Mouse (Mus musculus): Measurements from ENCODE around the gene Alpl. TPM values are rescaled to one million over a fixed set of nuclear protein-coding genes. Genes with fewer than 3 reads are reported as not detected.

Gene Alpl
- 20.3 and 20.7 TPM in 2 replicates for polyA plus RNA-seq (2016; fragmentation: Nextera tagmentation; extraction: Ambion mirVana)

DNA sequence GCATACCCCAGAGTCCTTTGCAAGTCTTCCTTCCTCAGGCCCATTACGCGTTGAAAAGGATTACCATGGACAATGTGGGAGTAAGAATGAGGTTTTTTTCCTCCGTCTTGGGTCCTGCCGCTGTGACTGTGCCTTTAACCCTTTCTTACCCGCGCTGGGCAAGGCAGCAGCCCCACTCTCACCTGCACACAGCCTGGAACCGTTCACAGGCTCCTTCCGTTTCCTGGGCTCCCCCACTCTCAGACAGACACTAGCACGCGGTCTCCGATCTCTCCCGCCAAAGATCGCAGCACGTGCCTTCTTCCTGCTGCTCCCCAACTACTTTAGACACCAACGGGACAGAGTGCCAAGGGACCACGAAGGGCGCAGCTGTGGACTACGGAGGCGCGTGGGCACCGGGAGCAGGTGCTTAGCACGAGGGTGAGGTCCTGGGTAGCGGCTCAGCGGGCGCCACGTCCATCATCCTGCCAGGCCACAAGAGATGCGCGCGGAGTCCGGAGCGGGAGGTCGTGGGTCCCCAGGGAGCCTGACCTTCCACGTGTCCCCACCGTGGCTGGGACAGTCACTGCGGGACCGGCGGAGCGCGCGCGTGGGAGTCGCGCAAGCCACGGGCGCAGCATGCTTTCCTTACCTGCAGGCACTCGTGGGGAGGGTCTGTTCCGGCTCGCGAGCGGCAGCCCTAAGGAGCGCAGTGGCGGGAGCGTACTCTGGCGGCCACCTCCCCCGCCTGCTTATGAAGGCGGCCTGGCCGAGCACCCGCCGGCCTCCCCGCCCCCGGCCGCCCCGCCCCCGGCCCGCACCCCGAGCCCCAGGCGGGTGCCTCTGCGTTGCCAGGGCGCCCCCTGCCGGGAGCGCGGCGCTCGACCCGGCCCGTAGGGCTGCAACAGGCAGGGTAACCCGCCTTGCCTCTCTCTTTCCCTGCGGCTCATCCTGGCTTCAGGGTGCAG is at the start of gene Alpl:
Alpl (minus strand) TSS at position 774 of the 947 bp plus-strand sequence.
- 1% methylated on average over 78 of the region's 78 CpGs for WGBS
- Histone ChIP-seq H3K4me3 (peak within 1 kb of the TSS; percentile 62), H3K27ac (peak within 1 kb of the TSS; percentile 84), H3K36me3 (replicated peaks) (no peaks in the 10 kb centered on the region), H3K27me3 (ENCODE audit: poor library complexity, severe bottlenecking) (peaks cover 67% of the 10 kb centered on the region), H3K4me1 (peaks cover 69% of the 10 kb centered on the region), H3K9me3 (no peaks in the 10 kb centered on the region)
- peak; percentile 67 for DNase-seq (ENCODE audit: extremely low spot score, low spot score)

DNA sequence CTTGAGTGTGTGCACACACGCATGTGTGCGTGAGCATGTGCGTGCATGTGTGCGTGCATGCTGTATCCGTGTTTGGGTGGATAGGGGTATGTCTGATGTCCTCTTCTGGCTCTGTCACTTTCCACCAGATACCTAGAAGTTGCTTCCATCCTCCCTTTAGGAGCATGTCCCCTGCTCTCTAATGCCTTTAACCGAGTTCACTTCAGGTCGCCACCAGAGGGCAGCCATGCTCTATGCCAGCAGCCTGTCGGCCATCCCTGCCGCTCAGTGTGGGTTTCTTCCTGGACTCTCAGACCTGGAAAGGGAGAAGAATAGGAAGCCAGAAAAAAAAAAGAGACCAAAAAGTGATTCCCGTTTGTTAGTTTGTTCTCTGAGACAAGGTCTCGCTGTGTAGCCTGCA is 48.5 kb upstream of the Alpl start:
- Histone ChIP-seq H3K4me3 (no peak overlapping the region), H3K9me3 (no peaks in the 10 kb centered on the region; the same call in 1 of the 2 replicates), H3K27me3 (ENCODE audit: poor library complexity, severe bottlenecking) (no peaks in the 10 kb centered on the region), H3K4me1 (no peaks in the 10 kb centered on the region), H3K27ac (no peak overlapping the region), H3K36me3 (replicated peaks) (no peaks in the 10 kb centered on the region)
- 20% methylated on average over 11 of the region's 11 CpGs for WGBS
- peak; percentile 83 for DNase-seq (ENCODE audit: extremely low spot score, low spot score)

DNA sequence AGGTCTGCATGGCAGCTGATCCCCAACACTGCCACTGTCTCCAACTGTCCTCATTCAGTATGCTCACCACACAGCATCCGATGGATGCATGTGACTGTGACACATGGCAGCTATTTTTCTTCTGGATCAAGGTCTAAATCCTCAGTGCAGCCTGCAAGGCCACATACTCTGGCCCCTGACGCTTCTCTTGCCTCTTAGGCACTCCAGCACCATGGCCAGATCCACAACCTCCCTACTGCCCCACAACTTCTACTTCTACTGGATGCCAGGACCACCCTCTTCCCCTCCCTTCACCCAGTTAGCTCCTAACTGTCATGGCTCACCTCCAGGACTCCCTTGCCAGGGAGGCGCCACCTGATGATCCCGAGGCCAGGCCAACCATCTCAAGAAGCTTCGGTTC is 43.3 kb upstream of the Alpl start:
- H3K27ac ChIP-seq, result no peak overlapping the region
- no peaks in the 10 kb centered on the region for H3K9me3 ChIP-seq
- H3K4me1 ChIP-seq, result peaks cover 9% of the 10 kb centered on the region
- peaks cover 12% of the 10 kb centered on the region for H3K27me3 ChIP-seq (ENCODE audit: poor library complexity, severe bottlenecking)
- DNase-seq (ENCODE audit: extremely low spot score, low spot score), result no peak
- WGBS, result 80% methylated on average over 5 of the region's 5 CpGs
- no peak overlapping the region for H3K4me3 ChIP-seq
- no peaks in the 10 kb centered on the region for H3K36me3 ChIP-seq (replicated peaks)

DNA sequence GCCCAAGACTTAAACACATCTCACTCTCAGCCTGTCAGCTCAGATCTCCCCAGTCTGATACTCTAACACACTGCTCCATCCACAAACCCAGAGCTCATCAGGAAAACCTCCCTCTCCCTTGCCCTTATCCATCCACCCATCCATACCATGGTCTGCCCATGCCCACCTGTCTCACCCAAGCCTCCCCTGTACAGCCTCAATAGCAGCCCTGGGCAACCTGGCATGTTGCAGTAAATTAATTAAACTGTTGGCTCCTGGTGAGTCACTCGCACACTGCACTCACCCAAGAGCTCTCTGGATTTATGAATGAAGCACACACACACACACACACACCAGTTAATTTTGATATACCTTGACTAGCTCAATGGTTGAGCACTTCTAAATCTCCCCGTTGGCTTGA is 42.6 kb upstream of the Alpl start:
- H3K9me3 ChIP-seq, result no peaks in the 10 kb centered on the region
- peaks cover 9% of the 10 kb centered on the region for H3K4me1 ChIP-seq
- WGBS, result 96% methylated on average over 2 of the region's 2 CpGs
- no peaks in the 10 kb centered on the region for H3K36me3 ChIP-seq (replicated peaks)
- peaks cover 12% of the 10 kb centered on the region for H3K27me3 ChIP-seq (ENCODE audit: poor library complexity, severe bottlenecking)
- H3K27ac ChIP-seq, result no peak overlapping the region
- no peak for DNase-seq (ENCODE audit: extremely low spot score, low spot score)
- H3K4me3 ChIP-seq, result no peak overlapping the region

DNA sequence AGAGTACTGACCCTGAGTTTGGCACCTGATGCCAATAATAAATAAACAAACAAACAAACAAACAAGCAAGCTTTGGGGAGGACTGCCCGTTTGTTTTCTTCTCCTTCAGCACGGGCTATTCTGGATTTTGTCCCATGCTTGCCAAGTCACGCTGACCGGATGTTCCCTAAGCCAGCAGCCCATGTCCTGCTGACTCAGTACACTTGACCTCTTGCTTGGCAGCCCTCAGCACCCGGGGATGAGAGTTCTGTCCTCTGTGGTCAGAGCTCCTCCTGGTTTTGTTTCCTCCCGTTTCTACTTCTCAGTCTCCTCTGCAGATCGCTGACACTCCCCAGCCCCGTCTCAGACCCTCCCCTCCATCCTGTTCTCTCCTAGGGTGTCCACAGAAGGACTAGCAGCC is 41.6 kb upstream of the Alpl start:
- Histone ChIP-seq H3K36me3 (replicated peaks) (no peaks in the 10 kb centered on the region), H3K27ac (no peak overlapping the region), H3K4me1 (peaks cover 12% of the 10 kb centered on the region), H3K9me3 (no peaks in the 10 kb centered on the region), H3K4me3 (no peak overlapping the region), H3K27me3 (ENCODE audit: poor library complexity, severe bottlenecking) (peaks cover 12% of the 10 kb centered on the region)
- WGBS, result 84% methylated on average over 8 of the region's 8 CpGs
- DNase-seq (ENCODE audit: extremely low spot score, low spot score), result no peak

DNA sequence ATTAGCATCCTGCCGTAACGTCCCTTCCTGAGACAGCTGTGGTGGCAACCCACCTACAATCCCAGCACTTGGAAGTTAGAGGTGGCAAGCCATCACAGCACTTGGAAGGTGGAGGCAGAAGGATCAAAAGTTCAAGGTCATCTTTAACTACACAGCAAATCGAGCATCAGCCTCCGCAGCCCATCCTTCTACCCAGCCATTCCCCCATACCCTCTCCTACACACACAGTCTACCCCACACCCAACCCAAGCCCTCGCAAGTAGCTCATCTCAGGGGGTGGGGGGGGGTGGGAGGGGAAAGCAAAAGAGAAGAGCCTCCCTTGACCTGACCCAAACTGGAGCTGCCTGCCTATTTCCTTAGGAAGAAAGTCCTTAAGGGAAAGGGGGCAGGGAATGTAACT is 40.6 kb upstream of the Alpl start:
- no peak for DNase-seq (ENCODE audit: extremely low spot score, low spot score)
- H3K27ac ChIP-seq, result no peak overlapping the region
- no peaks in the 10 kb centered on the region for H3K9me3 ChIP-seq
- no peak overlapping the region for H3K4me3 ChIP-seq
- peaks cover 12% of the 10 kb centered on the region for H3K27me3 ChIP-seq (ENCODE audit: poor library complexity, severe bottlenecking)
- peaks cover 16% of the 10 kb centered on the region for H3K4me1 ChIP-seq
- WGBS, result 90% methylated on average over 5 of the region's 5 CpGs
- no peaks in the 10 kb centered on the region for H3K36me3 ChIP-seq (replicated peaks)

DNA sequence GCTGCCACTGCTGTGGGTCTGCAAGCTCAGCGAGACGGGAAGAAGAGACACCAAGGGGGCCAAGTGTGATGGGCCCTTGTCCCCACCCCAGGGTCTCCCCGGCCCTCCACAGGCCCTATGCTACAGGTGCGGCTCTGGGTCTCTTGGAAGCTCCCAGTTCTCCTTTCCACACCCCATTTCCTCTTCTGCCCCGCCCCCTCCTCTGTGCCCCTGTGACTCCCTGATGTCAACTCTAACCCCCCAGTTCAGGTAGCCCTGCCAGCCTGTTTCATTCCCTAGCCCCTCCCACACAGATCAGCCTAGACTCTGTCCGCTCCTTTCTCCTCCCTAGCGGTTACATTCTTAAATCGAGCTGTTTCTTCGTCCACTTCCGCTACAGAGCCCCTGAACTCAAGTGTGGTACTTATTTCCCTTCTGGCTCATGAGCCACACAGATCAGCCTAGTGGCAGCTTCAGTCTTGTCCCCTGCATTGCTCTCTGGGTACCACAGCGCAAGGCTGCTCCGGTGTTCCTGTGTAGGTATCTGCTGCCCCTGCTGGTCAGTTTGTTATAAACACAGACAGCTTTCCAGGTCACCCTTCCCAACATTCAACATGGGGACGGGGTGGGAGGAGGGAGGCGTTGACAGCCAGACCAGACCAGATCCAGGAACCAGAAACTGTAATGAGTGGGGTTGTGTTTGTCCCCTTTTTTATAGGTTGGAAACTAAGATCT is 39.6 kb upstream of the Alpl start:
- H3K9me3 ChIP-seq, result no peaks in the 10 kb centered on the region
- no peak overlapping the region for H3K27ac ChIP-seq
- 14% methylated on average over 14 of the region's 14 CpGs for WGBS
- H3K27me3 ChIP-seq (ENCODE audit: poor library complexity, severe bottlenecking), result peaks cover 16% of the 10 kb centered on the region
- no peaks in the 10 kb centered on the region for H3K36me3 ChIP-seq (replicated peaks)
- peaks cover 16% of the 10 kb centered on the region for H3K4me1 ChIP-seq
- DNase-seq (ENCODE audit: extremely low spot score, low spot score), result peak; percentile 77
- H3K4me3 ChIP-seq, result peak overlapping the region; percentile 12; the same call in 1 of the 2 replicates

DNA sequence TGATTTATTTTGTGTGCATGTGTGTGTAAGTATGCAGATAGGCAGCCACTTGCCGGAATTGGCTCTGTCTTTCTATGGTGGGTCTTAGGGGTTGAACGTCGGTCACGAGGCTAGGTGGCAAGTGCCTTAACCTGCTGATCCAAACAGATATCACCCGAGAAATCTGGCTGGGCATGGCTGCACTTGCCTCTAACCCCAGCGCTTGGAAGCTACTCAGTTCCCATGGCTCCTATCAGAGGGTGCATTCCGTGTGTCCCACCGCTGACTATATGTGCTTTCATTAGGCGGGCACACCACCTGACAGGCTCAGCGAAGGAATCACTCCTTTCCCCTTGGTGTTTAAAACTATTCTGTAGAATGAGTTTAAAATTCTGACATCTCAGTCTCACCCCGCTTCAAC is 35.4 kb upstream of the Alpl start:
- no peak for DNase-seq (ENCODE audit: extremely low spot score, low spot score)
- peaks cover 40% of the 10 kb centered on the region for H3K27me3 ChIP-seq (ENCODE audit: poor library complexity, severe bottlenecking)
- H3K36me3 ChIP-seq (replicated peaks), result no peaks in the 10 kb centered on the region
- no peak overlapping the region for H3K27ac ChIP-seq
- H3K4me1 ChIP-seq, result peaks cover 29% of the 10 kb centered on the region
- no peaks in the 10 kb centered on the region for H3K9me3 ChIP-seq
- WGBS, result 84% methylated on average over 11 of the region's 11 CpGs
- H3K4me3 ChIP-seq, result no peak overlapping the region

DNA sequence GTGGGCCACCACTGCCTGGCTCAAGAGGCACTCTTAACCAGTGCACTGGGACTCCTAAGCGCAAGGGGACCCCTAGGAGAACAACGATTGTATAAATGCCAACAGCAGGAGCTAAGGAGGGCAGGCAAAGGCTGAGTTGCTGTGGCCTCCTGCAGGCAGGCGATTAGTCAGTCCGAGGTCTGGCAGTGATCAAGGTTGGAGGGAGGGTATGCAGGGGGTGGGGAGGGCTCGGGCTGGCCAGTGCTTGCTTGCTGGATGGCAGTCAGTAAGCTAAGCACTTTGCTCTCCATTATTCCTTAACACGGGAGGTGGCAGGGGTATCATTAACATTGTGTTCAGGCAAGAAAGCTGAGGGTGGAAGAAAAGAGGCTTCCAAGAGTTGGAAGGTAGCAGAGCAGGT is 34.2 kb upstream of the Alpl start:
- Histone ChIP-seq H3K4me1 (peaks cover 22% of the 10 kb centered on the region), H3K27ac (no peak overlapping the region), H3K9me3 (no peaks in the 10 kb centered on the region), H3K4me3 (no peak overlapping the region), H3K36me3 (replicated peaks) (no peaks in the 10 kb centered on the region), H3K27me3 (ENCODE audit: poor library complexity, severe bottlenecking) (peaks cover 38% of the 10 kb centered on the region)
- WGBS, result 18% methylated on average over 6 of the region's 6 CpGs
- DNase-seq (ENCODE audit: extremely low spot score, low spot score), result no peak

DNA sequence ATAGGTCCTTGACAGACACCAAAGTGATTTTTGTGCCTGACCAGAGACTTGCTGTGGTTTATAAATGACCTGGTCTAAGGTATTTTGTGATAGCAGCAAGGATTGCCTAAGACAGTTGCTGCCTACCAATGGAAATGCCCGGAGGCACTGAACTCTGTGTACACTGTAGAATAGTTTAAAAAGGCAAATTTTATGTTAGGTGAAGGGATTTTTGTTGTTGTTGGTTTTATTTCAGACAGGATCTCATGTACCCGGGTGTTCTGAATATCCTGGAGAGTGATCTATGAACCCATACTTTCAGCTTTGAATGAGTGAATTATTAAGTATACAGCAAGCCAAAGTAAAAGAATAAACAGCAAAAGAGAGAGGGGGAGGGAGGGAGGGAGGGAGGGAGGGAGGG is 28.7 kb upstream of the Alpl start:
- Histone ChIP-seq H3K27ac (no peak overlapping the region), H3K4me1 (peaks cover 5% of the 10 kb centered on the region; the same call in 1 of the 2 replicates), H3K27me3 (ENCODE audit: poor library complexity, severe bottlenecking) (peaks cover 15% of the 10 kb centered on the region), H3K9me3 (no peaks in the 10 kb centered on the region), H3K36me3 (replicated peaks) (no peaks in the 10 kb centered on the region), H3K4me3 (no peak overlapping the region)
- WGBS, result 89% methylated on average over 2 of the region's 2 CpGs
- DNase-seq (ENCODE audit: extremely low spot score, low spot score), result no peak

DNA sequence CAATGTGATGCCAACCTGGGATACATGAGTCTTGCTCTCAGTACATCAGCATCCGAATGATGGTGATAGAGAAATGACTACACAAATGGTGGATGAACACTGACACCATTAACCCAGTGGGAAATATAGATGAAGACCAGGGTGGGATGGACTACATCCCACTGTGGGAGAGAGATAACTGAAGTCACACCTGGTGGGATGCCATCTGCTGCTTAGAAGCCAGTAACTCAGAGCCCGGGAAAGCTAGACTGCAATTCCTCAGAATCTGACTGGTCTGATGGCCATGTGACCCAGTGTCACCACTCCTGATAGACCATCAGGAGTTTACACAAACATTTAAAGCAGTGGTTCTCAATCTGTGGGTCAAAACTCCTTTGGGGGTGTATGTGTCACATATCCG is 27.4 kb upstream of the Alpl start:
- Histone ChIP-seq H3K4me3 (no peak overlapping the region), H3K9me3 (no peaks in the 10 kb centered on the region), H3K27ac (no peak overlapping the region), H3K36me3 (replicated peaks) (no peaks in the 10 kb centered on the region), H3K4me1 (no peaks in the 10 kb centered on the region), H3K27me3 (ENCODE audit: poor library complexity, severe bottlenecking) (0 out of 2 replicates have a peak, but pooled peaks cover 3% of the 10 kb centered on the region)
- WGBS, result 84% methylated on average over 3 of the region's 3 CpGs
- DNase-seq (ENCODE audit: extremely low spot score, low spot score), result no peak

DNA sequence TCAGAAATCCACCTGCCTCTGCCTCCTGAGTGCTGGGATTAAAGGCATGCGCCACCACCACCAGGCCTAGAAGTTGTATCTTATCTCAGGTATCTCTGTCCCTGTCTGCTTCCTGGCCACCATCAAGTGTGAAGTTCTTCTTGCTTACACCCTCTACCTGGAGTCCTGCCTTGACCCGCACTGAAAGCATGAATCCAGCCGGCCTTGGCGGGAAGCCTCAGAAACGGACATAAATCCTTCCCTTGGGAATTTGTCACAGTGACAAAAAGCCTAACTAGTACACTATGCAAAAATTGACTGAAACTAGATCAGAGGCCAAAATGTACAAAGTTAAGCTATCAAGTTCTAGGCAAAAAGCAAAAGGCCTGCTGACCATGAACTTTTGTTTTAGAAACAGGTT is 26.4 kb upstream of the Alpl start:
- Histone ChIP-seq H3K27ac (no peak overlapping the region), H3K4me3 (no peak overlapping the region), H3K4me1 (no peaks in the 10 kb centered on the region), H3K36me3 (replicated peaks) (no peaks in the 10 kb centered on the region), H3K27me3 (ENCODE audit: poor library complexity, severe bottlenecking) (no peaks in the 10 kb centered on the region), H3K9me3 (no peaks in the 10 kb centered on the region)
- 93% methylated on average over 5 of the region's 5 CpGs for WGBS
- DNase-seq (ENCODE audit: extremely low spot score, low spot score), result no peak

DNA sequence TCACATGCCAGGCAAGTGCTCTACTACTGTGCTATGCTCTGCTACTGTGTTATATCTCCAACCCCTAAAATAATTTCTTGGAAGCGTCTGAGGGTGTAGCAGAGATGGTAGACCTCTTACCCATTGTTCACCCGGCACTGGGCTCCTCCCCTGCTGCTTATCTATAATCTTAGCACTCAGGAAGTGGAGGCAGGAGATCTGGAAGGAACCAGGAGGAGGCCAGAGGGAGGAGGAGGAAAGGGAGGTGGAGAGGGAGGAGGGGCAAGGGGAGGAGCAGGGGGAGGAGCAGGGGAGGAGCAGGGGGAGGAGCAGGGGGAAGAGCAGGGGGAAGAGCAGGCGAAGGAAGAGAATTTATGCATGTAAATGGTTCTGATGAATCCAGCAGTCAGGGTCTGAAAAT is 24.5 kb upstream of the Alpl start:
- Histone ChIP-seq H3K4me3 (no peak overlapping the region), H3K27ac (no peak overlapping the region)
- WGBS, result 66% methylated on average over 3 of the region's 3 CpGs

More for the DNA sequence above, 24.5 kb upstream of the Alpl start:
- no peaks in the 10 kb centered on the region for H3K9me3 ChIP-seq
- no peak for DNase-seq (ENCODE audit: extremely low spot score, low spot score)
- no peaks in the 10 kb centered on the region for H3K4me1 ChIP-seq
- H3K27me3 ChIP-seq (ENCODE audit: poor library complexity, severe bottlenecking), result no peaks in the 10 kb centered on the region
- H3K36me3 ChIP-seq (replicated peaks), result no peaks in the 10 kb centered on the region
